Mouse (Mus musculus) CD8-positive naive resting alpha-beta T cell, adult 2 months (primary cell): ENCODE results near the gene Pfdn4.

Experiments used
- DNase-seq, 2 experiments: peaks; one replicate each; pipeline ENCODE4 v3.0.0; 2022; ENCODE audit warnings: low read depth in 2 of 2, low spot score in 2 of 2

Pfdn4 gene

GRCm38 (mm10) chr2:170548046-170548445, 51.8 kb downstream of the Pfdn4 start:
- DNase-seq, result no peak

- DNase-seq, result no peak
Measured at GRCm38 (mm10) chr2:170549146-170549545, 52.9 kb downstream of the Pfdn4 start.

- DNase-seq, result no peak
Measured at GRCm38 (mm10) chr2:170550240-170550639, 54.0 kb downstream of the Pfdn4 start.

- no peak for DNase-seq
Measured at GRCm38 (mm10) chr2:170552088-170552487, 55.9 kb downstream of the Pfdn4 start.

- no peak for DNase-seq
Measured at GRCm38 (mm10) chr2:170563956-170564855, 68.0 kb downstream of the Pfdn4 start.

- DNase-seq, result no peak
Measured at GRCm38 (mm10) chr2:170564995-170565394, 68.8 kb downstream of the Pfdn4 start.
